Mouse (Mus musculus) bone marrow macrophage, adult 2 months (primary cell): ENCODE measurements around the gene Aldh16a1.

Source experiments
- CTCF ChIP-seq: IDR thresholded peaks from 2 replicates; pipeline ENCODE4 v1.5.1; 2012; ENCODE audit warnings: low read depth, mild to moderate bottlenecking, low read length, moderate library complexity
- POLR2A ChIP-seq: IDR thresholded peaks from 2 replicates; pipeline ENCODE4 v1.6.1; 2012; ENCODE audit warnings: mild to moderate bottlenecking, low read depth, low read length, borderline replicate concordance

DNA sequence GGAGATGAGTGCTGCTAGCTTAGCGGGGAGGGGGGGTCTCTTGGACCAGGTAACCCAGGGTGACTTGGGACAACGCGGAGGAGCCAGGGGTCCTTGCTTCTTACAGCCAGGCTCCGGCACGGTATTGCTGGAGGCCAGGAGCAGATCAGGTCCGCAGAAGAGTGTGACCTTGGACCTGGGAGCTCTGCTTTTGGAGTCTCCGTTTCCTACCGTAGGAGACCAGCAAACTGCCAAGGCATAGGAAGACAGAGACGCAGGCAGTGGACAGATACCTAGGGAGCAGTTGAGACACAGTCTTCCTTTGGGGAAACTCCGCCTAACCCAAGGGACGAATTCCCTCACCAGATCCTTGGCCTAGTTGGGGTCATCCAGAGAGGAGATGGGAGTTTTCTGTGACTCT lies 11.3 kb upstream of the Aldh16a1 start:
- TF ChIP-seq CTCF (no peak), POLR2A (no peak)
